Mouse (Mus musculus) stomach, postnatal 0 days (tissue): ENCODE results near the gene Fam213b. TPM values are rescaled to one million over a fixed set of nuclear protein-coding genes. Genes with fewer than 3 reads are reported as not detected.

Source experiments
- ATAC-seq: fragments of 200-750 bp; cut with Nextera tagmentation; 2 replicates; pipeline ENCODE4 v1.8.0; 2017; ENCODE audit not compliant: low FRiP score, low TSS enrichment
- DNase-seq: peaks from one replicate; pipeline ENCODE4 v3.0.0-alpha.2; 2016; ENCODE audit warnings: low spot score
- H3K27ac ChIP-seq: fragments of 300-500 bp; sonication (generic); replicated peaks from 2 replicates; pipeline ENCODE4 v1.5.1; 2014; ENCODE audit warnings: mild to moderate bottlenecking, control low read depth
- H3K27me3 ChIP-seq: fragments of 300-500 bp; sonication (generic); 2 replicates; pipeline ENCODE4 v1.6.1; 2014; ENCODE audit warnings: low read length; ENCODE audit not compliant: control insufficient read depth, insufficient read depth
- H3K36me3 ChIP-seq: fragments of 300-500 bp; sonication (generic); 2 replicates; pipeline ENCODE4 v1.6.1; 2014; ENCODE audit warnings: low read length, mixed read lengths; ENCODE audit not compliant: control insufficient read depth, insufficient read depth
- H3K4me1 ChIP-seq: fragments of 300-500 bp; sonication (generic); replicated peaks from 2 replicates; pipeline ENCODE4 v1.6.1; 2014; ENCODE audit warnings: antibody characterized with exemption; ENCODE audit not compliant: control insufficient read depth, insufficient read depth
- H3K4me2 ChIP-seq: fragments of 300-500 bp; sonication (generic); replicated peaks from 2 replicates; pipeline ENCODE4 v1.6.1; 2014; ENCODE audit warnings: low read depth, mild to moderate bottlenecking, control low read depth, moderate library complexity
- H3K4me3 ChIP-seq: fragments of 300-500 bp; sonication (generic); 2 replicates; pipeline ENCODE4 v1.5.1; 2014; ENCODE audit warnings: low read depth, low read length, control low read depth
- H3K9ac ChIP-seq: fragments of 300-500 bp; sonication (generic); 2 replicates; pipeline ENCODE4 v1.6.1; 2014; ENCODE audit warnings: mild to moderate bottlenecking, low read length, control low read depth, mixed read lengths
- H3K9me3 ChIP-seq: fragments of 300-500 bp; sonication (generic); 2 replicates; pipeline ENCODE4 v1.6.1; 2016; ENCODE audit warnings: low read length; ENCODE audit not compliant: control insufficient read depth
- CTCF ChIP-seq: IDR thresholded peaks from 2 replicates; pipeline ENCODE4 v1.5.1; 2016; ENCODE audit warnings: antibody characterized with exemption, low read depth, mild to moderate bottlenecking, moderate library complexity
- EP300 ChIP-seq: optimal IDR thresholded peaks from 2 replicates; pipeline ENCODE3; 2016; ENCODE audit warnings: antibody characterized with exemption
- WGBS: fragments of 180-500 bp; shearing (Covaris S2); extraction: QIAGEN DNeasy Blood & Tissue Kit; methylation state at CpG from one replicate; pipeline ENCODE4 v1.1.7; 2014; 5-methylcytosine and 5-hydroxymethylcytosine counted together
- polyA plus RNA-seq: library from polyadenylated mRNA; unstranded; fragments of >200 nt; fragmentation: Nextera tagmentation; extraction: Ambion mirVana; gene quantifications from 2 replicates; pipeline ENCODE4 v1.2.1, GENCODE M21; 2015

Fam213b gene
- polyA plus RNA-seq, 1 experiment from 2014 or later: 62.1 TPM

DNA sequence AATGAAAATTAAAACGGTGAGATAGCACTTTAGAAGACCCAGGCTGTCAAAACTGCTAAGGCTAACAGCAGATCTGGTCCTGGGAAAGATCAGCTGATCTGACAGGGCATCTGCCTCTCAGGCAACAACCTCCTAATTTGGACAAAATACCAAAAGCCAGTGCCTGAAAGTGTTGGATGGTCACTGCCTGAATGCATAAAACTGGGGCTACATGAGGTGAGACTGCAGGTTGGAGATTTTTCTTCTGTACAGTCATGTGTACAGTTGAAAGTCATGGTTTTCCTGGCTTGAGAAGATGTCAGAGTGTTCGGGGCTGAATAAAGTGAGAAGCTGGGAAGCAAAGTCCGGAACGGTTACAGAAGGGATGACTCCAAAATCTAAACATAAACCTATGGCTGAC lies 45.1 kb downstream of the Fam213b start:
- WGBS: 70% methylated on average over 4 of the region's 4 CpGs
- Histone ChIP-seq H3K4me1 (no peaks in the 10 kb centered on the region), H3K9me3 (no peaks in the 10 kb centered on the region), H3K36me3 (no peaks in the 10 kb centered on the region), H3K4me3 (no peak overlapping the region), H3K27me3 (peaks cover 5% of the 10 kb centered on the region; the same call in 1 of the 2 replicates), H3K27ac (no peak overlapping the region), H3K4me2 (no peak overlapping the region), H3K9ac (no peak overlapping the region)
- no peak for TF ChIP-seq CTCF
- no peak for TF ChIP-seq EP300
- ATAC-seq (no peak), DNase-seq (no peak)

DNA sequence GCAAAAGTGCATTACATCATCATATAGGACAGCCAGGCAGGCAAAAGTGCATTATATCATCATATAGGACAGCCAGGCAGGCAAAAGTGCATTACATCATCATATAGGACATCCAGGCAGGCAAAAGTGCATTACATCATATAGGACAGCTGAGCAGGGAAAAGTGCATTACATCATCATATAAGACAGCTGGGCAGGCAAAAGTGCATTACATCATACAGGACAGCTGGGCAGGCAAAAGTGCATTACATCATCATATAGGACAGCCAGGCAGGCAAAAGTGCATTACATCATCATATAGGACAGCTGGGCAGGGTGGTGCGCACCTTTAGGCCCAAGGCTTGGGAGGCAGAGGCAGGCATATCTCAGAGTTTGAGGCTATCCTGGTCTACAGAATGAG lies 46.2 kb downstream of the Fam213b start:
- 94% methylated on average over 1 of the region's 1 CpGs for WGBS
- Histone ChIP-seq H3K9me3 (no peaks in the 10 kb centered on the region), H3K4me1 (no peaks in the 10 kb centered on the region), H3K27ac (no peak overlapping the region), H3K4me2 (no peak overlapping the region), H3K4me3 (no peak overlapping the region), H3K9ac (no peak overlapping the region), H3K36me3 (no peaks in the 10 kb centered on the region), H3K27me3 (peaks cover 5% of the 10 kb centered on the region; the same call in 1 of the 2 replicates)
- TF ChIP-seq EP300 (no peak), CTCF (no peak)
- no peak for ATAC-seq
- no peak for DNase-seq

Other genes with a start within 250 kb of the Fam213b start
- gene Actrt2, start 231.3 kb downstream of the Fam213b start, polyA plus RNA-seq: not detected in 2 replicates
- gene Ttc34, start 61.7 kb downstream of the Fam213b start, polyA plus RNA-seq: 0.06 and 0.10 TPM in 2 replicates
- not detected in 2 replicates for gene Mmel1, start 29.6 kb downstream of the Fam213b start, polyA plus RNA-seq
- 0.61 TPM in 2 replicates for gene Tnfrsf14, start 29.4 kb upstream of the Fam213b start, polyA plus RNA-seq
- 0.24 and 0.36 TPM in 2 replicates for gene Hes5, start 61.8 kb upstream of the Fam213b start, polyA plus RNA-seq
- 14.8 and 14.9 TPM in 2 replicates for gene Pank4, start 65.0 kb upstream of the Fam213b start, polyA plus RNA-seq
- gene Plch2, start 157.6 kb upstream of the Fam213b start, polyA plus RNA-seq: 15.4 and 18.3 TPM in 2 replicates
- gene Pex10, start 167.9 kb upstream of the Fam213b start, polyA plus RNA-seq: 10.3 and 10.5 TPM in 2 replicates
- gene Rer1, start 187.2 kb upstream of the Fam213b start, polyA plus RNA-seq: 182 and 185 TPM in 2 replicates
- gene Morn1, start 187.4 kb upstream of the Fam213b start, polyA plus RNA-seq: 3.2 and 3.6 TPM in 2 replicates